Mouse (Mus musculus) hematopoietic stem cell, adult 5-6 weeks (primary cell): Measurements from ENCODE around the gene Cyp2t4. TPM values are rescaled to one million over a fixed set of nuclear protein-coding genes. Genes with fewer than 3 reads are reported as not detected.

ENCODE experiments used
- ATAC-seq, 2 experiments: fragments of 125-278 bp in 1 of 2; replicated peaks in 1 of 2; 2 replicates each; pipeline ENCODE4 v1.8.0; 2016 to 2017; ENCODE audit warnings: inconsistent platforms in 2 of 2, mild to moderate bottlenecking in 2 of 2, moderate number of reproducible peaks in 2 of 2, low read depth in 1 of 2, moderate TSS enrichment in 1 of 2; ENCODE audit not compliant: low FRiP score in 2 of 2, poor library complexity in 2 of 2, severe bottlenecking in 2 of 2, insufficient read depth in 1 of 2, low TSS enrichment in 1 of 2
- total RNA-seq: library from RNA; stranded (forward); fragments of 172-1452, 232-1000 nt; gene quantifications from 2 replicates; pipeline ENCODE4 v1.2.3, GENCODE M21; 2017

Cyp2t4 gene
- total RNA-seq, 1 experiment from 2014 or later = not detected

DNA sequence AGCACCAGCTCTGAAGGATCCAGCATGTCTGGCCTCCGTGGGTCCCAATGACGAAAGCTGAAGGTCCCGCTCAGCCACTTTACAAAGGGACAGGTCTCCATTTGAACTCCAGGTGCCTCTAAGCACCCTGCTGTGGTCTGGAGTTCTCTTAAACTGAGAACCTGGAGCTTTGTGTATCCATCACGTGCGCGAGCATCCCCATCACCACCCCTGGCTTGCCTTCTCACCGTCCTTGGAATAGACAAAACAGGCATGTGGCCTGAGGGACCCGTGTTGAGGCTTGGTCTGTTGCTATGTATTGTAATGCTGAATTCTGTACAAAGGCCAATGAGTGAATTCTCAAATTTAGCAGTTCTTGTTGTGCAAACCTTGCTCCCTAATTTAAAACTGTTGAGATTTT lies 45.3 kb downstream of the Cyp2t4 start:
- ATAC-seq = no peak

DNA sequence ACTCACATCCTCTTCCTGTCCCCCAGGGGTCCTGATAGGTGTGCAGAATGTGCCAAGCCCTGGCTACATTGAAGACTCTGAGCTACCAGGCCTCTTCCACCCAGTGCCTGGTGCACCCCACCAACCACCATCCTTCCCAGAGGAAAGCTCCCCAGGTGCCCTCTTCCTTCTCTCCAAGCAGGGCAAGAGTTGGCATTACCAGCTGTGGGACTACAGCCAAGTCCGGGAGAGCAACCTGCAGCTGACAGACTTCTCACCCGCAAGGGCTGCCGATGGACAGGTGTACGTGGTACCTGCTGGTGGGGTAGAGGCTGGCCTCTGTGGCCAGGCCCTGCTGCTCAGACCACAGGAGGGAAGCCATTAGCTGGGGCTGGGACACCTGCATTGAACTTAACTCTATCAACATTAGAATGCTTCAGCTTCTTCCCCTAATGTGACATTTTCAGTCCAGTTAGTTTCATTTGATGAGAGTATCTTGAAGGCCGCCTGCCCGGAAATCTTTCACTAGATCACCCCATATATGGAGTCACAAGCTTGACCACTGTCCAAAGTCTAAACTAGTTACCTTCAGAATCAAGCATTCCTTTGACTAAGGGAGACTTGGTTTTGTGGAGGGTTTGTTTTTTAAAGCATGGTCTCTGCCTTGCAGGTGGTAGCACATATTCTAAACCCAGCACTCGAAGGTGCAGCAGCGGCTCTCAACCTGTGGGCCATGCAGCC lies 50.4 kb downstream of the Cyp2t4 start:
- ATAC-seq = no peak

Other genes with a start within 250 kb of the Cyp2t4 start
- gene Cyp2a22, start 214.3 kb upstream of the Cyp2t4 start, total RNA-seq = not detected in 2 replicates
- gene Cyp2a12, start 124.6 kb upstream of the Cyp2t4 start, total RNA-seq = not detected in 2 replicates
- gene Cyp2f2, start 33.8 kb upstream of the Cyp2t4 start, total RNA-seq = not detected in 2 replicates
- 21.0 and 24.1 TPM in 2 replicates for gene Egln2, start 13.1 kb downstream of the Cyp2t4 start, total RNA-seq
- 15.4 and 21.1 TPM in 2 replicates for gene Rab4b, start 25.2 kb downstream of the Cyp2t4 start, total RNA-seq
- not detected in 2 replicates for gene Gm21983, start 27.4 kb downstream of the Cyp2t4 start, total RNA-seq
- not detected in 2 replicates for gene Mia, start 27.4 kb downstream of the Cyp2t4 start, total RNA-seq
- 1.9 and 3.5 TPM in 2 replicates for gene BC024978, start 42.1 kb downstream of the Cyp2t4 start, total RNA-seq
- 77.9 and 95.9 TPM in 2 replicates for gene Snrpa, start 42.6 kb downstream of the Cyp2t4 start, total RNA-seq
- 8.1 and 10.7 TPM in 2 replicates for gene Itpkc, start 74.9 kb downstream of the Cyp2t4 start, total RNA-seq
- 9.4 and 13.8 TPM in 2 replicates for gene Coq8b, start 79.3 kb downstream of the Cyp2t4 start, total RNA-seq
- gene Numbl, start 104.7 kb downstream of the Cyp2t4 start, total RNA-seq = 1.6 and 2.4 TPM in 2 replicates
- 1.9 TPM in 1 of 2 replicates, not detected in the other for gene Ltbp4, start 184.0 kb downstream of the Cyp2t4 start, total RNA-seq
- gene Shkbp1, start 202.3 kb downstream of the Cyp2t4 start, total RNA-seq = 15.8 and 22.4 TPM in 2 replicates
- gene Gm20479, start 203.7 kb downstream of the Cyp2t4 start, total RNA-seq = not detected in 2 replicates